Mouse (Mus musculus): ENCODE results near the gene Taf3.

- TF ChIP-seq GATA1 (IDR thresholded peaks at IDR 0.05; ENCODE audit: low read length) (no peak), TAL1 (IDR thresholded peaks at IDR 0.05; ENCODE audit: low read length) (no peak)
Observed at GRCm38 (mm10) chr2:9881051-9881591, 167.3 kb downstream of the Taf3 start, which contains the start of gene 4930412O13Rik.
